Mouse (Mus musculus) kidney, adult 2 months (tissue): ENCODE measurements around the gene Gpc3.

Source experiments
- CTCF ChIP-seq: fragments of 200-500 bp; conservative IDR thresholded peaks from 2 replicates; pipeline ENCODE4 v1.5.1; 2011; ENCODE audit warnings: low read depth, mild to moderate bottlenecking, control low read depth, low read length, moderate library complexity, mixed read lengths; ENCODE audit not compliant: insufficient read depth, insufficient read length
- POLR2A ChIP-seq: fragments of 200-500 bp; IDR thresholded peaks from one replicate; pipeline ENCODE4 v1.6.1; 2011; ENCODE audit warnings: low read depth, low read length, control low read depth

- TF ChIP-seq POLR2A (no peak), CTCF (no peak)
Observed at GRCm38 (mm10) chrX:52320653-52321052, 293.1 kb downstream of the Gpc3 start.
